Mouse (Mus musculus) intestine, postnatal 0 days (tissue): Measurements from ENCODE around the gene Cdk4. TPM values are rescaled to one million over a fixed set of nuclear protein-coding genes. Genes with fewer than 3 reads are reported as not detected.

ENCODE experiments used
- ATAC-seq: fragments of 200-750 bp; cut with Nextera tagmentation; 2 replicates; pipeline ENCODE4 v1.8.0; 2017; ENCODE audit warnings: mild to moderate bottlenecking, moderate TSS enrichment, moderate library complexity
- H3K27ac ChIP-seq: fragments of 300-500 bp; sonication (generic); 2 replicates; pipeline ENCODE4 v1.5.1; 2014; ENCODE audit warnings: mild to moderate bottlenecking, low read depth, low read length, moderate library complexity
- H3K27me3 ChIP-seq: fragments of 300-500 bp; sonication (generic); replicated peaks from 2 replicates; pipeline ENCODE4 v1.6.1; 2014; ENCODE audit warnings: low read length, mixed read lengths; ENCODE audit not compliant: control insufficient read depth, insufficient read depth
- H3K36me3 ChIP-seq: fragments of 300-500 bp; sonication (generic); 2 replicates; pipeline ENCODE4 v1.6.1; 2014; ENCODE audit warnings: mild to moderate bottlenecking, moderate library complexity; ENCODE audit not compliant: control insufficient read depth, insufficient read depth
- H3K4me1 ChIP-seq: fragments of 300-500 bp; sonication (generic); replicated peaks from 2 replicates; pipeline ENCODE4 v1.6.1; 2014; ENCODE audit warnings: antibody characterized with exemption, low read length, mixed read lengths; ENCODE audit not compliant: control insufficient read depth, insufficient read depth
- H3K4me2 ChIP-seq: fragments of 300-500 bp; sonication (generic); replicated peaks from 2 replicates; pipeline ENCODE4 v1.6.1; 2014; ENCODE audit warnings: low read depth, mild to moderate bottlenecking, moderate library complexity
- H3K4me3 ChIP-seq: fragments of 300-500 bp; sonication (generic); 2 replicates; pipeline ENCODE4 v1.5.1; 2014; ENCODE audit warnings: low read depth, low read length
- H3K9ac ChIP-seq: fragments of 300-500 bp; sonication (generic); 2 replicates; pipeline ENCODE4 v1.6.1; 2014; ENCODE audit warnings: mild to moderate bottlenecking, low read depth, low read length
- H3K9me3 ChIP-seq: fragments of 300-500 bp; sonication (generic); 2 replicates; pipeline ENCODE4 v1.6.1; 2016; ENCODE audit warnings: mixed run types; ENCODE audit not compliant: control insufficient read depth
- CTCF ChIP-seq: sonication (generic); IDR thresholded peaks from 2 replicates; pipeline ENCODE4 v1.5.1; 2016; ENCODE audit warnings: low read depth, mild to moderate bottlenecking, control low read depth, antibody characterized with exemption, moderate library complexity
- WGBS: fragments of 180-500 bp; shearing (Covaris S2); extraction: QIAGEN DNeasy Blood & Tissue Kit; methylation state at CpG from one replicate; pipeline ENCODE4 v1.1.7; 2014; 5-methylcytosine and 5-hydroxymethylcytosine counted together
- polyA plus RNA-seq: library from polyadenylated mRNA; unstranded; fragments of >200 nt; fragmentation: Nextera tagmentation; extraction: Ambion mirVana; gene quantifications from 2 replicates; pipeline ENCODE4 v1.2.1, GENCODE M21; 2015

The Cdk4 gene
- polyA plus RNA-seq: 500 and 515 TPM in 2 replicates

GRCm38 (mm10) chr10:127063239-127063872, at the start of gene Cdk4:
Cdk4 (plus strand) TSS chr10:127063534.
- Histone ChIP-seq H3K27ac (peak within 1 kb of the TSS; percentile 84), H3K4me3 (peak within 1 kb of the TSS; percentile 75), H3K4me1 (0 out of 2 replicates have a peak, but pooled peaks cover 4% of the 10 kb centered on the region), H3K36me3 (peaks cover 31% of the 10 kb centered on the region), H3K9ac (peak within 1 kb of the TSS; percentile 79), H3K27me3 (no peaks in the 10 kb centered on the region), H3K9me3 (no peaks in the 10 kb centered on the region), H3K4me2 (peak within 1 kb of the TSS; percentile 85)
- WGBS: 1% methylated on average over 46 of the region's 46 CpGs
- ATAC-seq: peak; percentile 88
- no peak for TF ChIP-seq CTCF

GRCm38 (mm10) chr10:127016488-127016887, 46.8 kb upstream of the Cdk4 start:
- Histone ChIP-seq H3K9me3 (no peaks in the 10 kb centered on the region), H3K4me2 (no peak overlapping the region), H3K9ac (no peak overlapping the region), H3K27me3 (no peaks in the 10 kb centered on the region), H3K27ac (no peak overlapping the region), H3K36me3 (no peaks in the 10 kb centered on the region), H3K4me1 (no peaks in the 10 kb centered on the region), H3K4me3 (no peak overlapping the region)
- ATAC-seq: no peak
- WGBS: 66% methylated on average over 5 of the region's 5 CpGs
- peak; percentile 63 for TF ChIP-seq CTCF

- H3K36me3 ChIP-seq: no peaks in the 10 kb centered on the region; the same call in 1 of the 2 replicates
- no peak overlapping the region for H3K4me3 ChIP-seq
- TF ChIP-seq CTCF: no peak
- no peaks in the 10 kb centered on the region for H3K9me3 ChIP-seq
- no peaks in the 10 kb centered on the region for H3K4me1 ChIP-seq
- H3K9ac ChIP-seq: no peak overlapping the region
- H3K4me2 ChIP-seq: no peak overlapping the region
- H3K27ac ChIP-seq: no peak overlapping the region
- H3K27me3 ChIP-seq: no peaks in the 10 kb centered on the region
- WGBS: 24% methylated on average over 2 of the region's 2 CpGs
- ATAC-seq: no peak
These were observed 46.3 kb upstream of the Cdk4 start for GRCm38 (mm10) chr10:127017071-127017470.

GRCm38 (mm10) chr10:127018422-127018821, 44.9 kb upstream of the Cdk4 start:
- 69% methylated on average over 16 of the region's 16 CpGs for WGBS

GRCm38 (mm10) chr10:127030336-127031296, 32.7 kb upstream of the Cdk4 start, which contains the start of gene Tsfm:
Tsfm (minus strand) TSS chr10:127030840.
- Histone ChIP-seq H3K4me1 (no peaks in the 10 kb centered on the region), H3K9ac (peak within 1 kb of the TSS; percentile 68), H3K9me3 (no peaks in the 10 kb centered on the region), H3K4me3 (peak within 1 kb of the TSS; percentile 80), H3K27me3 (no peaks in the 10 kb centered on the region), H3K36me3 (peaks cover 23% of the 10 kb centered on the region), H3K4me2 (peak within 1 kb of the TSS; percentile 79), H3K27ac (peak within 1 kb of the TSS; percentile 16; the same call in 1 of the 2 replicates)
- peak; percentile 85 for ATAC-seq
- 4% methylated on average over 56 of the region's 56 CpGs for WGBS
- peak; percentile 99 for TF ChIP-seq CTCF

More at GRCm38 (mm10) chr10:127018422-127018821, 44.9 kb upstream of the Cdk4 start:
- Histone ChIP-seq H3K27ac (no peak overlapping the region), H3K36me3 (peaks cover 11% of the 10 kb centered on the region), H3K9ac (no peak overlapping the region), H3K4me3 (no peak overlapping the region), H3K27me3 (no peaks in the 10 kb centered on the region), H3K4me2 (no peak overlapping the region), H3K4me1 (no peaks in the 10 kb centered on the region), H3K9me3 (no peaks in the 10 kb centered on the region)
- TF ChIP-seq CTCF: no peak
- ATAC-seq: no peak

- no peak overlapping the region for H3K27ac ChIP-seq
- TF ChIP-seq CTCF: no peak
- no peaks in the 10 kb centered on the region for H3K9me3 ChIP-seq
- 0 out of 2 replicates have a peak, but pooled peaks cover 4% of the 10 kb centered on the region for H3K36me3 ChIP-seq
- no peak for ATAC-seq
- no peak overlapping the region for H3K4me3 ChIP-seq
- WGBS: 83% methylated on average over 7 of the region's 8 CpGs
- no peak overlapping the region for H3K4me2 ChIP-seq
- H3K27me3 ChIP-seq: no peaks in the 10 kb centered on the region
- no peaks in the 10 kb centered on the region for H3K4me1 ChIP-seq
- no peak overlapping the region for H3K9ac ChIP-seq
These were observed 30.0 kb upstream of the Cdk4 start for GRCm38 (mm10) chr10:127033301-127033741.
